Comparison of ENCODE assay signal across 18 mouse cellular contexts in the genomic region with DNA sequence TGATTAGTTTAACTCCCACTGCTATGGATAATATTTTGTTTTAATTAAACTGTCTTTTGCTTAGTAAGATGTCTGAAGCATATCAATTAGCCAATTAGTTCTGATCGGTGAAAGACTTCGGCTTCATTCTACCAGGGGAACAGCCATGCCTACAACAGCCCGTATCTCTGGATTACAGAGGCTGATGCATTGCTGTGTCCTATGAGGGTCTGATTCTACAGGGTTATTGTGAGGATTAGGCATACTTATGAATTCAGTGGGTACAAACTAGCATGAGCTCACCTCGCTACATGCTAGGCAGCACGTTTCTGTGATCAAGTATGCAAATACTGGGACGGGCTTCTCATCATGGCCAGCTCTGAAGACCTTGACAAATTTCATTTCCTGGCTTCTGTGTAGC.
"Had no signal": no experiment of that assay in that cellular context is flagged by ENCODE, and none has a peak within 500 bp of the region (broad histone marks: within the 10 kb centered on the region; RNA-seq: fewer than 3 reads in every experiment).

No protein-coding gene starts in this region.

- H3K27me3 ChIP-seq: limb, embryonic 13.5 days; liver, embryonic 12.5 days; liver, embryonic 15.5 days; lung, embryonic 15.5 days had no signal

- H3K4me3 ChIP-seq: layer of hippocampus, adult 2 months; limb, embryonic 10.5 days; limb, embryonic 13.5 days; liver, embryonic 12.5 days; liver, embryonic 15.5 days; lung, embryonic 15.5 days; myocyte had no signal

- H3K36me3 ChIP-seq: limb, embryonic 10.5 days; limb, embryonic 13.5 days; liver, embryonic 12.5 days; liver, embryonic 15.5 days; lung, embryonic 15.5 days had no signal

- H3K9ac ChIP-seq: limb, embryonic 13.5 days; liver, embryonic 12.5 days; liver, embryonic 15.5 days; lung, embryonic 15.5 days had no signal

- H3K9me3 ChIP-seq: limb, embryonic 10.5 days; limb, embryonic 13.5 days; liver, embryonic 12.5 days; liver, embryonic 15.5 days; lung, embryonic 15.5 days had no signal

- ATAC-seq: intestine, postnatal 0 days; liver, embryonic 12.5 days had no signal

- H3K27ac ChIP-seq: kidney, postnatal 0 days; layer of hippocampus, adult 2 months; limb, embryonic 10.5 days; limb, embryonic 13.5 days; liver, embryonic 12.5 days; liver, embryonic 15.5 days; lung, embryonic 15.5 days had no signal

- H3K4me1 ChIP-seq: limb, embryonic 10.5 days; limb, embryonic 13.5 days; liver, embryonic 12.5 days; liver, embryonic 15.5 days; lung, embryonic 15.5 days had no signal

- H3K4me2 ChIP-seq: limb, embryonic 13.5 days; liver, embryonic 12.5 days; liver, embryonic 15.5 days; lung, embryonic 15.5 days had no signal

- DNase-seq: kidney, adult 2 months; kidney, postnatal 25 days; layer of hippocampus, adult 9-11 months; liver; lung, adult 18-20 months; lung, postnatal 10 days; lung, postnatal 36 days; thymus, adult 18-20 months; thymus, postnatal 36 days had no signal
